Mouse (Mus musculus) heart, embryonic 10.5 days (tissue): ENCODE data around the gene Slc25a27. TPM values are rescaled to one million over a fixed set of nuclear protein-coding genes. Genes with fewer than 3 reads are reported as not detected.

Source experiments
- DNase-seq: peaks from one replicate; pipeline ENCODE4 v3.0.0-alpha.2; 2017; ENCODE audit warnings: low spot score
- H3K27ac ChIP-seq: fragments of 300-500 bp; sonication (generic); 2 replicates; pipeline ENCODE4 v1.5.1; 2016; ENCODE audit warnings: mild to moderate bottlenecking
- H3K27me3 ChIP-seq: fragments of 300-500 bp; sonication (generic); 2 replicates; pipeline ENCODE4 v1.6.1; 2016; ENCODE audit warnings: mild to moderate bottlenecking; ENCODE audit not compliant: poor library complexity, insufficient read depth, severe bottlenecking
- H3K36me3 ChIP-seq: fragments of 300-500 bp; sonication (generic); 2 replicates; pipeline ENCODE4 v1.6.1; 2016; ENCODE audit warnings: mild to moderate bottlenecking, moderate library complexity
- H3K4me1 ChIP-seq: fragments of 300-500 bp; sonication (generic); 2 replicates; pipeline ENCODE4 v1.6.1; 2016; ENCODE audit warnings: mild to moderate bottlenecking
- H3K4me3 ChIP-seq: fragments of 300-500 bp; sonication (generic); 2 replicates; pipeline ENCODE4 v1.5.1; 2016; ENCODE audit warnings: mild to moderate bottlenecking, moderate library complexity
- H3K9me3 ChIP-seq: fragments of 300-500 bp; sonication (generic); 2 replicates; pipeline ENCODE4 v1.6.1; 2016; ENCODE audit warnings: mild to moderate bottlenecking, moderate library complexity
- WGBS: fragments of 180-500 bp; shearing (Covaris S2); methylation state at CpG from one replicate; pipeline ENCODE4 v1.1.7; 2016; 5-methylcytosine and 5-hydroxymethylcytosine counted together
- polyA plus RNA-seq: library from polyadenylated mRNA; unstranded; fragments of >200 nt; fragmentation: Nextera tagmentation; extraction: Ambion mirVana; gene quantifications from 2 replicates; pipeline ENCODE4 v1.2.1, GENCODE M21; 2016

Gene Slc25a27
- polyA plus RNA-seq, 1 experiment from 2014 or later, result 19.9 TPM

DNA sequence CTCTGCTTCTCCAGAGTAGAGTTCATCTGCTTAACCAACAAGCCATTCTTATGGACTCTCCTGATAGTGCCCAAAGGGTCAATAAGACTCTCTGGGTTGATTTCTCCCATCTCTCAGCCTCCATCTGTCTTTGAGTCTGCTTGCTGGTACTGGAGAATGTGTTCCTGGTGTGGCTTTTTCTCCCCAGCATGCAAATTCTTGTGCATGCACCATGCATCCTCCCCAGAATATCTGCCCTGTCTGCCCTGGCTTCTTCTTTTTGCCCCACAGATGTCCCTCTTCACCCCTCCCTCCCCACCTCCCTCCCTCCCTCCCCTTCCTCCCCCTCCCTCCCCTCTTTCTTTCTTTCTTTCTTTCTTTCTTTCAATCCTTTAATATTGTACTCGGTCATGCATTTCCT lies 10.3 kb upstream of the Slc25a27 start:
- 80% methylated on average over 1 of the region's 1 CpGs for WGBS
- DNase-seq, result no peak

DNA sequence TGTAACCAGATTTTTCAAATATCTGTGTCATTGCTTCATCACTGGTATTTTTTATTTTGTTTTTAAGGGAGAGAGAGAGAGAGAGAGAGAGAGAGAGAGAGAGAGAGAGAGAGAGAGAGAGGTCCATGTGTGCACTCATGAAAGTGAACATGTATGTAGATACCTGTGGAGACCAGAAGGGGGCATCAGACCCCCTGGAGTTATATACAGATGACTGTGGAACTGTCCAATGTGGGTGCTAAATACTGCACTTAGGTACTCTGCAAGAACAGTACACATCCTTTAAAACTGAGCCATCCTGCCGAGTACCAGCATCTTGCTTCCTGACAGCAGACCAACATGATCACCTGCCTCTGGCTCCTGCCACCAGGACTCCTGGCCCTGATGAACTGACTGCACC lies 9.2 kb upstream of the Slc25a27 start:
- no peak overlapping the region for H3K4me3 ChIP-seq
- no peaks in the 10 kb centered on the region for H3K27me3 ChIP-seq
- H3K27ac ChIP-seq, result no peak overlapping the region
- DNase-seq, result no peak
- H3K9me3 ChIP-seq, result no peaks in the 10 kb centered on the region
- 73% methylated on average over 1 of the region's 1 CpGs for WGBS
- peaks cover 16% of the 10 kb centered on the region for H3K36me3 ChIP-seq
- no peaks in the 10 kb centered on the region; the same call in 1 of the 2 replicates for H3K4me1 ChIP-seq

More for the DNA sequence above, 10.3 kb upstream of the Slc25a27 start:
- Histone ChIP-seq H3K4me3 (no peak overlapping the region), H3K36me3 (peaks cover 19% of the 10 kb centered on the region), H3K4me1 (no peaks in the 10 kb centered on the region), H3K9me3 (no peaks in the 10 kb centered on the region), H3K27me3 (no peaks in the 10 kb centered on the region), H3K27ac (no peak overlapping the region)

DNA sequence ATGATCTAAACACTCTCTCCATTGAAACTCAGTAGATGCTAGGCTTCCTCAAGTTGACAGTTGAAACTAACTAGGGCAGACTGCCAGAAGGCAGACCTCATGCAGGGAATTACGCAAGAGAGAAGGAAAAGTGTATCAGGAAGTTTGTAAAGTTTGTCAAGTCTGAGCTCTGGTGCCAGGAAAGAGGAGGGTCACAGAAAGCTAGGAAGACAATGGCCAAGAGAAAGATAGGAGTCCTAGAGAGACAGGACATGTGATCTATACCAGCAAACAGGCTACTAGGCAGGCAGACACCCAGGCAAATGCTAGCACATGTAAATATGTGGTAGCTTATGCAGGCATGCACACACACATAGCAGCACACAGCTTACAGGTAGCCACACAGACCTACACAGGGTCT lies 8.2 kb upstream of the Slc25a27 start:
- peaks cover 6% of the 10 kb centered on the region; the same call in 1 of the 2 replicates for H3K36me3 ChIP-seq
- no peak overlapping the region for H3K27ac ChIP-seq
- H3K4me3 ChIP-seq, result no peak overlapping the region
- no peak for DNase-seq
- H3K9me3 ChIP-seq, result no peaks in the 10 kb centered on the region
- H3K4me1 ChIP-seq, result no peaks in the 10 kb centered on the region; the same call in 1 of the 2 replicates
- 61% methylated on average over 1 of the region's 1 CpGs for WGBS
- H3K27me3 ChIP-seq, result no peaks in the 10 kb centered on the region

DNA sequence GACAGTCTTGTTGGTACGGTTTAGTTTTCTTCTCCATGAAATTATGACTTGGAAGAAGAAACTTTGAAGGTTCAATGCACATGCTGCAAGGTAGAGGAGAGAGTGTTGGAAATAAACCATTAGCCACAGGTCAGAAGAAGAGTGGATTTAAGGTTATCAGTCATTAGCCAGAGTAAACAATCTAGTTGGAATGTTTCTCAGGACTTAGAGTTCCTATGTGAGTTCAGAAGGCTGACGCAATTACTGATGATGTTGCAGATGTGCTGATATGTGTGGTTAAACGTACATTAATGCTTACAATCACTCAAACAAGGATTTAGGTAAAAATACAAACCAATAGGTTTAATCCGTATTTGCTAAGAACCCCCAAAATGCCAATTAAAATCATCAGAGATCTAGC lies 4.9 kb upstream of the Slc25a27 start:
- 65% methylated on average over 4 of the region's 4 CpGs for WGBS
- DNase-seq, result no peak
- Histone ChIP-seq H3K9me3 (no peaks in the 10 kb centered on the region), H3K4me1 (peaks cover 14% of the 10 kb centered on the region), H3K27ac (no peak overlapping the region), H3K4me3 (no peak overlapping the region), H3K36me3 (no peaks in the 10 kb centered on the region; the same call in 1 of the 2 replicates), H3K27me3 (no peaks in the 10 kb centered on the region)

DNA sequence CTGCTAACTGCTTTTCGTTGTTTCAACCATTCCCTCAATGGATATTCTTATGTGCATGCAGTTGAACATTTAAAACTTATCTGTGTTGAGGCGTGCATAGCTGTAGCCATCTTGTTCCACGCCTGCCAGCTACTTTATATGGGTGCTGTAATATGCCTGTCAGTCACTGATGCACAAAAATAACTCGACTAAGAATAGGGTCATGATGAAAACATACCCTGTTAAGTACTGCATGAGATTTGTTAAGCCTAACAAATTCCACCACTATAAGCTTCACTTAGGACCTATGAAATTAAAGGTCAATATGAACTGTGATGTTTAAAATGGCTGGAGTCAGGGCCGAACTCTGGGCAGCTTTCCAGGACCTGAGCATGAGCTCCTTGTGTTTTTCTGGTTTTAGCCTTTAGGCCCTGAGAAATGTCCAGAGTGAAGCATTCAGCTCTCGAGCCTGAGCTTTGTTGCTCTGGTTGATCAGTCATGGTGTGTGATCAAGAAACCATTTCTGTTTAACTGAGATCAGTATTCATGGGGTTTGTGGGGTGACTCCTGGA lies 2.2 kb upstream of the Slc25a27 start:
- Histone ChIP-seq H3K9me3 (no peaks in the 10 kb centered on the region), H3K27ac (no peak overlapping the region; the same call in 1 of the 2 replicates), H3K4me1 (peaks cover 22% of the 10 kb centered on the region), H3K27me3 (no peaks in the 10 kb centered on the region), H3K36me3 (no peaks in the 10 kb centered on the region), H3K4me3 (peak overlapping the region; percentile 90; the same call in 1 of the 2 replicates)
- WGBS, result 68% methylated on average over 6 of the region's 6 CpGs
- DNase-seq, result no peak

DNA sequence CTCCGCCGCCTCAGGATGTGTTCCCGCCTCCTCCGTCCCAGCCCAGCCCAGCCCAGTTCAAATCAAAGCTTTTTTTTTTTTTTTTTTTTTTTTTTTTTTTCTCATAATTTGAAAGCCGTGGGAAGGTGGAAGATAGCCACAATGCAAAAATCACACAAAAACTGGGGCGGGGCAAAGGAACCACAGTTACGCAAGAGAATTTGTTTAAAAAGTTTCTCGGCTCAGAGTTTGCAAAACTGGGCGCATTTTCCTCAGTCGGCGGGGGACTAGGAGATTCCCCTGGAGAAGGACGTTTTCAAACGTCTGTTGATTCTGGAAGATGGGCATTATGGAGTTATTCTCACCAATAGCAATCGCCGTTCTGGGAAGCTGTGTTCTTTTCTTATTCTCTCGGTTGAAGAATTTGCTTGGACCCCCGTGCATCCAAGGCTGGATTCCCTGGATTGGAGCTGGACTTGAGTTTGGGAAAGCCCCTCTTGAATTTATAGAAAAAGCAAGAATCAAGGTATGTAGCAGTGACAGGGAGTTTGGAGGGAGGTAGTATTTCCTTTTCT lies 353 bp upstream of the Slc25a27 start, which contains the start of gene Cyp39a1:
Gene Cyp39a1 (plus strand): TSS at position 136 of the 554 bp plus-strand sequence.
- Histone ChIP-seq H3K9me3 (no peaks in the 10 kb centered on the region), H3K4me3 (peak within 1 kb of the TSS; percentile 90), H3K27ac (peak within 1 kb of the TSS; percentile 80), H3K4me1 (peaks cover 22% of the 10 kb centered on the region), H3K36me3 (no peaks in the 10 kb centered on the region), H3K27me3 (no peaks in the 10 kb centered on the region)
- under 1% methylated on average over 17 of the region's 17 CpGs for WGBS
- DNase-seq, result no peak

DNA sequence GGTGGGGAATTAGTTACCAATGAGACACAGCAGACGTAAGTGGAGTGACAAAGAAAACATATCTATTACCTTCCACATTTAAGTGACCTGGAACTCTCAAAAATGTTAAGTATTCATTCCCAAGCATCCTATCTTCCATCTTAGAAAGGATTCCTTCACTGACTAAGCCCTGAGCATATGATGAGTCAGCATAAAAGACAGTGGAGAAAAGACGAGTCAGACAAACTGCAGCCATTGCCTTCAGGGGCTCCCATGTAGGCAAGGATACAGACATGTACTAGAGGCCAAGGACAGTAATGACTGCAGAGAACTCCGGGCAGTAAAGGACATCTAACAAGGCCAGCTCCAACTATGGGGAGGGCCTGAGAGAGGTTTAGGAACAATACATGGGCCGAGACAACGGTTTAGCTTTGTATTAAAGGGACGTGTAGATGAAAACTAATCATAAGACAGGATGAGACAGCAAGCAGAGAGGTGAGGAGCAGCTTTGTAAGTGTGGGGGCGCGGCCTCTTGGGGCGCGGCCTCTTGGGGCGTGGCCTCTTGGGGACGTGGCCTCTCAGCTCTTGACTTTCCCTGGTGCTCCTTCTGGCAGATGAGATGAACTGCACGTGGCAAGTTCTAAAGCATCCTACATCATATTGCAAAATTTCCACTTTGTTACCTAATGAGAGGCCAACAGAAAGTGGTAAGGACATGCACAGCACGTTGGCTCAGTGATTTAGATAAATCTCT lies 15.5 kb downstream of the Slc25a27 start:
- Histone ChIP-seq H3K9me3 (no peaks in the 10 kb centered on the region), H3K4me1 (peaks cover 18% of the 10 kb centered on the region; the same call in 1 of the 2 replicates), H3K27me3 (no peaks in the 10 kb centered on the region), H3K27ac (no peak overlapping the region), H3K36me3 (peaks cover 5% of the 10 kb centered on the region; the same call in 1 of the 2 replicates), H3K4me3 (no peak overlapping the region)
- DNase-seq, result no peak
- 63% methylated on average over 14 of the region's 14 CpGs for WGBS

DNA sequence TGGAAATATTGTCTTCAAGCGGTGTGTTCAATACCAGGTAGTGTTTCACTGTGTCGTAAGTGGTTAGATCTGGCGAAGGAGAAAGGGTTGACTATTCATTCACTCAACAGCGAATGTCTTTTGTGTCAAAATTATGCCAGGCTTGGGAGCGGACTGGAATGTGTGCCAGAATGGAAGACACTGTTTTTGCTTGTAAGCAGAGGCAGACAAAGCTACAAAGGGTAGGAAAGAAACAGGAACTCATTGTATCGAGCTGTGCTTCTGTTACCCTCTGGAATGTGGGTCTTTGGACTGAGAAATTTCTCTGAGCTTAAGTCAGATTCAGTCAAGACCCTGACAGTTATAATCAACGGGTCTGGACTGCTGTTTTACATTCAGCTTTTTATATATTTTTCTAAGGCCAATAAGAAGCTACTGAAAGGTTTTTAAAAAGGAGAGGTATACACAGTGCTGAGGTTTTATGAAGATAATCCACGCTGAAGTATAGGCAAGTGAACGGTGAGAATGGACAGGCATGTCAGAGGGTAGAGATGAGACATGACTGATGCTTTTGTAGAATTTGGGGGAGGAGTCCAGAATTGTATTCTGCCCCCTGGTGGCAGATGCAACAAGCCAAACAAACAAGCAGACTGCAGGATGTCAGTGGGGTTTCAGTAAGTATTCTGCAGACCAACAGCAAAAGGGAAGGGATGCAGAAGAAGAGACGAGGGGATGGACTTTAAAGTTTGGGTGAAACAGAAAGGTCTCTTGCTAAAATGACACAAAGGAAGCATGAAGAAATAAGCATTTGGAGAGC lies 17.2 kb downstream of the Slc25a27 start:
- H3K27ac ChIP-seq, result no peak overlapping the region
- peaks cover 5% of the 10 kb centered on the region; the same call in 1 of the 2 replicates for H3K36me3 ChIP-seq
- H3K9me3 ChIP-seq, result no peaks in the 10 kb centered on the region
- H3K27me3 ChIP-seq, result no peaks in the 10 kb centered on the region
- no peak for DNase-seq
- H3K4me3 ChIP-seq, result no peak overlapping the region
- peaks cover 22% of the 10 kb centered on the region; the same call in 1 of the 2 replicates for H3K4me1 ChIP-seq
- 79% methylated on average over 10 of the region's 10 CpGs for WGBS

DNA sequence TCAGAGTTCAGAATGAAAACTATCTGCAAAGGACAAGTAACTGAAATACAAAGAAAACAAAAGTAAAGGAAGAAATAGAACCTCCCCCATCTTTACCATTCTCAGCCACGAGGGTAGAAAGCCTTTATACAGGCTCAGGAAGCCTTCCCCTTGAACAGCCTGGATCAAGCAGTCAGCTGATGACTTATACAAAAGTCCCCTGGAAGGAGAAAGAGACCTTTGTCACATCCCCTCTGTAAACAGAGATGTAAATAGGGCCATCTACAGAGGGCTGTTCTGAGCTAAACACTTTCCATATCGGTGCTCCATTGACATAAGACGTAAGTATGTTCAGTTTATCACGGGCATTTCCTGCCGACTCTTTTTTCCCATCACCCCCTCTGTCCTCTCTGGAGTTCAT lies 20.1 kb downstream of the Slc25a27 start:
- H3K4me1 ChIP-seq, result peaks cover 32% of the 10 kb centered on the region; the same call in 1 of the 2 replicates
- peaks cover under 1% of the 10 kb centered on the region; the same call in 1 of the 2 replicates for H3K36me3 ChIP-seq
- no peaks in the 10 kb centered on the region for H3K27me3 ChIP-seq
- DNase-seq, result peak; percentile 67
- no peak overlapping the region for H3K4me3 ChIP-seq
- H3K27ac ChIP-seq, result no peak overlapping the region
- H3K9me3 ChIP-seq, result no peaks in the 10 kb centered on the region
- 53% methylated on average over 5 of the region's 5 CpGs for WGBS

DNA sequence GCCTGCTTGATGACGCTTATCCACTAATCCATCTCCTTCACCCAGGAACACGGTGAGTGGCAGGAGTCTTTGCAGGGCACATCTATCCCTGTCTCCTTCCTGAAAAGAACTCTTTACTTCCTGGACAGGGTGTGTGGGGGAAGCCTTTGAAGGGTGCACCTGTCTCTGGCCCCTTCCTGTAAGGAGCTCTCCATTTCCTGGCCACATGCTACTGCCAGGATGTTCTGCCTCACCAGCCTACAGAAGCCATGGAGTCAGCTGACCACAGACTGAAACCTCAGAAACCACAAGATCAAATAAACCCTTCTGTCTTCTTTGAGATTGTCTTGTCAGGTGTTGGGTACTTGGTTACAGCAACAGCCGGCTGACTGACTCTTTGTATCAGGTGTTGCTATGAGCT lies 21.9 kb downstream of the Slc25a27 start:
- H3K27ac ChIP-seq, result 0 out of 2 replicates have a peak overlapping the region, but pooled peaks have one; percentile 19
- WGBS, result 82% methylated on average over 3 of the region's 3 CpGs

DNA sequence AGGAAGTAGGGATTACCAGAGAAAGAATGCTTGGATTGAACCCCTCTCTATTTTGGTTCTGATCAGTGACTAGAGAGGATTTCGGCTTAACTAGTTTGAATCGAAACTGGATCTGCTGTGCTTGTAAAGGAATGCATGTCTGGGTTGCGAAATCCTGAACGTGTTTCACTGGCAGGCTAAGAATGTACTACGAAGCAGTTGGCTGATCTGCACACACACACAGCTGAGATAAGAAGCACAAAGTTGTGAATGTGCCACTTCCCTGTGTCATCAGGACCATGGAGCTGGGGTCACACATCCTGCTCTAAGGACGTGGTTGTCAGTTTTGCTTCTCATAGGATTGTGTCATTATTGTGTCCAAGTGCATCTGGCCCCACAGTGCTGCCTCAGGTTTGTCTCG lies 22.6 kb downstream of the Slc25a27 start:
- Histone ChIP-seq H3K36me3 (no peaks in the 10 kb centered on the region), H3K4me1 (peaks cover 29% of the 10 kb centered on the region; the same call in 1 of the 2 replicates), H3K4me3 (no peak overlapping the region), H3K9me3 (no peaks in the 10 kb centered on the region), H3K27ac (no peak overlapping the region), H3K27me3 (no peaks in the 10 kb centered on the region)
- DNase-seq, result peak; percentile 75
- 24% methylated on average over 7 of the region's 7 CpGs for WGBS

More for the DNA sequence above, 21.9 kb downstream of the Slc25a27 start:
- Histone ChIP-seq H3K27me3 (no peaks in the 10 kb centered on the region), H3K4me1 (peaks cover 29% of the 10 kb centered on the region; the same call in 1 of the 2 replicates), H3K9me3 (no peaks in the 10 kb centered on the region), H3K36me3 (no peaks in the 10 kb centered on the region), H3K4me3 (no peak overlapping the region)
- DNase-seq, result peak; percentile 54

DNA sequence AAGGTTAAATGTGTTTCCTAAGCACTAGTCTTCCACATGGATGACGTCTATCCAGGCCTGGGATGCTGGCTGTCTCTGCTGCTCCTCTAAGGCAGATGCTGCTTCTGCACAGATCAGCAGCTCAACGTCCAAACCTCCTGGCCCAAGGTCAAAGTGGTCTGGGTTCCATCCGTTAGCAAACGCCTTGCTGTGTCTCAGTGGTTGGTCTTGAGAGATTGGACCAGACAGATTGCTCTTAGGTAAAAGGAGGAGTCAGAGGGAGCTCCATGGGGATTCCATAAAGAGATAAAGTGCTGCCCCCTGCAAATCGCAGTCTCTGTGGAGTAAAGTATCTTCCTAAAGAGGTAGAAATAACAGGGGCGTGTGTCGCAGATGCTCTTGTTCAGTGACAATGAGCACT lies 23.8 kb downstream of the Slc25a27 start:
- peak; percentile 71 for DNase-seq
- H3K27me3 ChIP-seq, result no peaks in the 10 kb centered on the region
- 36% methylated on average over 7 of the region's 7 CpGs for WGBS
- peaks cover 26% of the 10 kb centered on the region; the same call in 1 of the 2 replicates for H3K4me1 ChIP-seq
- no peak overlapping the region for H3K27ac ChIP-seq
- H3K36me3 ChIP-seq, result no peaks in the 10 kb centered on the region
- H3K4me3 ChIP-seq, result no peak overlapping the region
- H3K9me3 ChIP-seq, result no peaks in the 10 kb centered on the region
